Mouse (Mus musculus): ENCODE measurements around the gene Zfp579.
"Not testable (repeated sequence)": the region's sequence is repeated elsewhere in the genome, so short reads cannot be mapped to it uniquely, and the experiment has no call there.

Zfp579 gene

GRCm38 (mm10) chr7:4996003-4996895 is at the start of gene Zfp579:
Gene Zfp579 (minus strand): TSS chr7:4996158.
- peak; percentile 96 for DNase-seq (ENCODE audit: extremely low spot score, low spot score)

GRCm38 (mm10) chr7:5044981-5045380 is 49.0 kb upstream of the Zfp579 start:
- DNase-seq (ENCODE audit: extremely low spot score, low spot score) = no peak

GRCm38 (mm10) chr7:5038940-5039339 is 43.0 kb upstream of the Zfp579 start:
- no peak for DNase-seq (ENCODE audit: extremely low spot score, low spot score)

GRCm38 (mm10) chr7:5038109-5038732 is 42.3 kb upstream of the Zfp579 start, which contains the start of gene Zfp784:
Gene Zfp784 (minus strand): TSS chr7:5038446.
- peak; percentile 94 for DNase-seq (ENCODE audit: extremely low spot score, low spot score)

- no peak for DNase-seq (ENCODE audit: extremely low spot score, low spot score)
These were observed 41.5 kb upstream of the Zfp579 start for GRCm38 (mm10) chr7:5037467-5037866.

GRCm38 (mm10) chr7:5037026-5037425 is 41.1 kb upstream of the Zfp579 start:
- no peak for DNase-seq (ENCODE audit: extremely low spot score, low spot score)

GRCm38 (mm10) chr7:5036136-5036535 is 40.2 kb upstream of the Zfp579 start:
- DNase-seq (ENCODE audit: extremely low spot score, low spot score) = no peak

GRCm38 (mm10) chr7:5035628-5036027 is 39.7 kb upstream of the Zfp579 start:
- DNase-seq (ENCODE audit: extremely low spot score, low spot score) = no peak

GRCm38 (mm10) chr7:5033818-5034217 is 37.9 kb upstream of the Zfp579 start, which contains the start of gene 4632433K11Rik:
Gene 4632433K11Rik (plus strand): TSS chr7:5034118.
- DNase-seq (ENCODE audit: extremely low spot score, low spot score) = no peak

- no peak for DNase-seq (ENCODE audit: extremely low spot score, low spot score)
These were observed 35.5 kb upstream of the Zfp579 start for GRCm38 (mm10) chr7:5031496-5031895.

- DNase-seq (ENCODE audit: extremely low spot score, low spot score) = no peak
These were observed 34.8 kb upstream of the Zfp579 start for GRCm38 (mm10) chr7:5030554-5031275.

- DNase-seq (ENCODE audit: extremely low spot score, low spot score) = no peak
These were observed 34.0 kb upstream of the Zfp579 start for GRCm38 (mm10) chr7:5029946-5030345.

GRCm38 (mm10) chr7:5029543-5029942 is 33.6 kb upstream of the Zfp579 start:
- DNase-seq (ENCODE audit: extremely low spot score, low spot score) = no peak

GRCm38 (mm10) chr7:5021197-5021596 is 25.2 kb upstream of the Zfp579 start:
- DNase-seq (ENCODE audit: extremely low spot score, low spot score) = no peak

- no peak for DNase-seq (ENCODE audit: extremely low spot score, low spot score)
These were observed 24.7 kb upstream of the Zfp579 start for GRCm38 (mm10) chr7:5020685-5021084.

GRCm38 (mm10) chr7:5020000-5020681 is 24.2 kb upstream of the Zfp579 start, which contains the start of the genes Zfp865 and Ccdc106:
Gene Zfp865 (plus strand): TSS chr7:5020376.
Gene Ccdc106 (plus strand): TSS chr7:5020553.
- peak; percentile 99 for DNase-seq (ENCODE audit: extremely low spot score, low spot score)

- DNase-seq (ENCODE audit: extremely low spot score, low spot score) = not testable (repeated sequence)
These were observed 23.6 kb upstream of the Zfp579 start for GRCm38 (mm10) chr7:5019576-5019975.

GRCm38 (mm10) chr7:5017931-5018330 is 22.0 kb upstream of the Zfp579 start:
- no peak for DNase-seq (ENCODE audit: extremely low spot score, low spot score)

GRCm38 (mm10) chr7:5017352-5017751 is 21.4 kb upstream of the Zfp579 start:
- DNase-seq (ENCODE audit: extremely low spot score, low spot score) = no peak

GRCm38 (mm10) chr7:5016920-5017319 is 21.0 kb upstream of the Zfp579 start:
- DNase-seq (ENCODE audit: extremely low spot score, low spot score) = no peak

- no peak for DNase-seq (ENCODE audit: extremely low spot score, low spot score)
These were observed 20.1 kb upstream of the Zfp579 start for GRCm38 (mm10) chr7:5016057-5016456.
